Mouse (Mus musculus) liver, adult 2 months (tissue): Measurements from ENCODE around the gene Plekhg5.

ENCODE experiments used
- CTCF ChIP-seq: fragments of 200-500 bp; IDR thresholded peaks from 2 replicates; pipeline ENCODE4 v1.5.1; 2011; ENCODE audit warnings: low read depth, low read length, control low read depth
- POLR2A ChIP-seq: fragments of 200-500 bp; IDR thresholded peaks from 2 replicates; pipeline ENCODE4 v1.6.1; 2011; ENCODE audit warnings: low read length, control low read depth; ENCODE audit not compliant: insufficient read depth; ENCODE audit errors: extremely low read depth

DNA sequence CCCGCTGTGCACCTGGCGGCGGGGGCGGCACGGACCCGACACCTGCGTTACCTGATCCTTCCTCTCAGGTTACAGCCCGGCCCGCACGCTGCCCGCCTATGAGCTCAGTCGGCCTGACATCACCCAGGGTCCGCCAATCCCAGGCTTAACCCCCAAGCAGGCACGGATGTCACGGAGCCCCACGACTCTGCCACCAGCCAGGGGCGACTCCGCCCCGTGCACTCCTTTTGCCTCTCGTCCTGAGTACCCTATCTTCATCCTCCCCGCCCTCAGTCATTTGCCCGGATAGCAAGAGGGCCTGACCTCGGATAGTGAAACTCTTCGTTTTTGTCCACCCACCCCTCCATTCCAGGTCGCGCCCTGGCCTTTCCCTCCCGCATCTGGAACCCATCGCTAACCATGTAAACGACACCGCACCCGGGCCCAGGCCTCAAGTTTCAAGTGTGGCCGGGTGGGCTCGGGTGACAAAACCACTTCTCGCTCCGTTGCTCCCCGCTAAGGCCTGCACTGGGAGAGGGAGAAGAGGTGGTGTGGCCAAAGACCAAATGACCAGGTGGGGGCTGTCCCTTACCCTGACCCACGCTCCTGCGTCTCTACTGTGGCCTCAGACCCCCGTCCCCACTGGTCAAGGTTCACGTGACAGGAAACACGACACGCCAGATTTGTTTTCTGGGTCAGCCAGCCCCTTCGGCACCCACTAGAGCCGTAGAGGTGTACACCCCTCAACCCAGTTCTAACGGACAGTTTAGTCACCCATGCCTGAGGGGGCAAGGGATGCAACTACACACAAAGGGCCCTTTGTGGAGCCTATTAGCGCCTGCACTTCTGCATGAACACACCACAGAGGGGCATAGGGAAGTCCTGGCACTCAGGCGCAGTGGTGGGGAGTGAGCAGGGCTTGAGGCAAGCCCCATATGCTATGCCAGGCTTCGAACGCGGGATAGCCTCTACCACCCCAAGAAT is 59.8 kb downstream of the Plekhg5 start:
- no peak for TF ChIP-seq CTCF
- no peak for TF ChIP-seq POLR2A
